Mouse (Mus musculus) liver, adult 2 months (tissue): Measurements from ENCODE around the gene Echdc1. TPM values are rescaled to one million over a fixed set of nuclear protein-coding genes. Genes with fewer than 3 reads are reported as not detected.

Source experiments
- DNase-seq: peaks from one replicate; pipeline ENCODE4 v3.0.0-alpha.2; 2011; ENCODE audit warnings: low read depth, low spot score; ENCODE audit errors: extremely low read depth
- H3K27ac ChIP-seq: fragments of 200-500 bp; replicated peaks from 2 replicates; pipeline ENCODE4 v1.5.1; 2012; ENCODE audit warnings: low read depth, mild to moderate bottlenecking, control low read depth, inconsistent platforms, low read length; ENCODE audit not compliant: insufficient read depth
- H3K27me3 ChIP-seq: fragments of 200-500 bp; 2 replicates; pipeline ENCODE4 v1.6.1; 2012; ENCODE audit warnings: mild to moderate bottlenecking, moderate library complexity, low read length, inconsistent platforms; ENCODE audit not compliant: control insufficient read depth, insufficient read depth
- H3K36me3 ChIP-seq: fragments of 200-500 bp; 2 replicates; pipeline ENCODE4 v1.6.1; 2012; ENCODE audit warnings: low read length, inconsistent platforms; ENCODE audit not compliant: control insufficient read depth, insufficient read depth
- H3K4me1 ChIP-seq: fragments of 200-500 bp; 2 replicates; pipeline ENCODE4 v1.6.1; 2011; ENCODE audit warnings: low read length; ENCODE audit not compliant: control insufficient read depth, insufficient read depth
- H3K4me3 ChIP-seq: fragments of 200-500 bp; 2 replicates; pipeline ENCODE4 v1.5.1; 2011; ENCODE audit warnings: low read depth, mild to moderate bottlenecking, control low read depth, low read length, moderate library complexity; ENCODE audit not compliant: insufficient read depth
- H3K79me2 ChIP-seq: fragments of 200-500 bp; 2 replicates; pipeline ENCODE4 v1.6.1; 2012; ENCODE audit warnings: inconsistent platforms, mild to moderate bottlenecking, low read length, moderate library complexity; ENCODE audit not compliant: control insufficient read depth, insufficient read depth
- H3K9ac ChIP-seq: fragments of 200-500 bp; 2 replicates; pipeline ENCODE4 v1.6.1; 2012; ENCODE audit warnings: low read depth, mild to moderate bottlenecking, control low read depth, inconsistent platforms, low read length
- CTCF ChIP-seq: fragments of 200-500 bp; IDR thresholded peaks from 2 replicates; pipeline ENCODE4 v1.5.1; 2011; ENCODE audit warnings: low read depth, low read length, control low read depth
- POLR2A ChIP-seq: fragments of 200-500 bp; IDR thresholded peaks from 2 replicates; pipeline ENCODE4 v1.6.1; 2011; ENCODE audit warnings: low read length, control low read depth; ENCODE audit not compliant: insufficient read depth; ENCODE audit errors: extremely low read depth
- WGBS: fragments of 180-500 bp; shearing (Covaris S2); methylation state at CpG from one replicate; pipeline ENCODE4 v1.1.7; 2018; 5-methylcytosine and 5-hydroxymethylcytosine counted together
- polyA plus RNA-seq: library from polyadenylated mRNA; depleted of rRNA; stranded (reverse); fragments of >200 nt; gene quantifications from 2 replicates; pipeline ENCODE4 v1.2.3, GENCODE M21; 2012
- total RNA-seq: library from RNA; depleted of rRNA; stranded (reverse); fragments of >200 nt; gene quantifications from 2 replicates; pipeline ENCODE4 v1.2.3, GENCODE M21; 2014

Echdc1 gene
- total and polyA plus RNA-seq, 2 experiments: 12.4 to 100 TPM

GRCm38 (mm10) chr10:29352575-29352974 is 39.6 kb downstream of the Echdc1 start:
- peaks cover 21% of the 10 kb centered on the region for H3K36me3 ChIP-seq
- no peak overlapping the region for H3K4me3 ChIP-seq
- no peak overlapping the region for H3K9ac ChIP-seq
- peaks cover 12% of the 10 kb centered on the region; the same call in 1 of the 2 replicates for H3K79me2 ChIP-seq
- no peak overlapping the region for H3K27ac ChIP-seq
- TF ChIP-seq CTCF (no peak), POLR2A (no peak)
- H3K27me3 ChIP-seq: no peaks in the 10 kb centered on the region
- DNase-seq: peak; percentile 32
- WGBS: 32% methylated on average over 3 of the region's 3 CpGs
- peaks cover 8% of the 10 kb centered on the region for H3K4me1 ChIP-seq

GRCm38 (mm10) chr10:29354183-29354582 is 41.2 kb downstream of the Echdc1 start:
- TF ChIP-seq POLR2A (no peak), CTCF (no peak)
- no peaks in the 10 kb centered on the region for H3K27me3 ChIP-seq
- DNase-seq: no peak
- H3K27ac ChIP-seq: no peak overlapping the region
- 73% methylated on average over 7 of the region's 7 CpGs for WGBS
- no peak overlapping the region for H3K9ac ChIP-seq
- H3K79me2 ChIP-seq: peaks cover 13% of the 10 kb centered on the region; the same call in 1 of the 2 replicates
- peaks cover 10% of the 10 kb centered on the region for H3K4me1 ChIP-seq
- H3K4me3 ChIP-seq: no peak overlapping the region
- H3K36me3 ChIP-seq: peaks cover 17% of the 10 kb centered on the region

GRCm38 (mm10) chr10:29361095-29361463 is 48.1 kb downstream of the Echdc1 start:
- Histone ChIP-seq H3K36me3 (peaks cover 1% of the 10 kb centered on the region; the same call in 1 of the 2 replicates), H3K79me2 (peaks cover 10% of the 10 kb centered on the region; the same call in 1 of the 2 replicates), H3K27ac (peak overlapping the region; percentile 93), H3K9ac (peak overlapping the region; percentile 99), H3K4me3 (peak overlapping the region; percentile 98), H3K4me1 (peaks cover 14% of the 10 kb centered on the region; the same call in 1 of the 2 replicates), H3K27me3 (no peaks in the 10 kb centered on the region)
- DNase-seq: peak; percentile 46
- TF ChIP-seq POLR2A (no peak), CTCF (no peak)
- WGBS: 2% methylated on average over 6 of the region's 6 CpGs

GRCm38 (mm10) chr10:29361464-29362196 is 48.7 kb downstream of the Echdc1 start:
- Histone ChIP-seq H3K9ac (peak overlapping the region; percentile 99), H3K4me1 (peaks cover 14% of the 10 kb centered on the region; the same call in 1 of the 2 replicates), H3K27ac (peak overlapping the region; percentile 93), H3K79me2 (peaks cover 9% of the 10 kb centered on the region; the same call in 1 of the 2 replicates), H3K36me3 (no peaks in the 10 kb centered on the region), H3K4me3 (peak overlapping the region; percentile 98), H3K27me3 (no peaks in the 10 kb centered on the region)
- WGBS: under 1% methylated on average over 72 of the region's 100 CpGs
- DNase-seq: peak; percentile 42
- TF ChIP-seq CTCF: no peak
- peak; percentile 76; the same call in 1 of the 2 replicates for TF ChIP-seq POLR2A

- Histone ChIP-seq H3K27ac (peak within 1 kb of the TSS; percentile 93), H3K27me3 (no peaks in the 10 kb centered on the region), H3K4me1 (peaks cover 14% of the 10 kb centered on the region; the same call in 1 of the 2 replicates), H3K79me2 (peaks cover 4% of the 10 kb centered on the region; the same call in 1 of the 2 replicates), H3K4me3 (peak within 1 kb of the TSS; percentile 98), H3K36me3 (no peaks in the 10 kb centered on the region), H3K9ac (peak within 1 kb of the TSS; percentile 99)
- peak; percentile 61 for DNase-seq
- TF ChIP-seq CTCF (no peak), POLR2A (no peak; the same call in none of the 2 replicates)
- 3% methylated on average over 15 of the region's 15 CpGs for whole genome bisulfite sequencing
These were observed 49.4 kb downstream of the Echdc1 start, which contains the start of gene Rnf146 for GRCm38 (mm10) chr10:29362197-29362900. Gene Rnf146, minus strand, starts transcription at chr10:29362442.
